Mouse (Mus musculus) mouse trophoblast stem cell (cell line): Measurements from ENCODE around the gene Cct5.

Experiments
- in situ Hi-C, 2 experiments: fragments of 300-500 bp; cut with MseI, MboI; formaldehyde crosslinking; loops; 2 replicates in 1 of 2; 3 replicates in 1 of 2; pipeline ENCODE4 v1.15.1; 2025

The Cct5 gene

GRCm38 (mm10) chr15:31601646-31602374, at the start of gene Cct5, which contains the start of gene Fam173b:
Gene Cct5, minus strand, starts transcription at chr15:31601804.
Gene Fam173b, plus strand, starts transcription at chr15:31601852.
- in situ Hi-C loops = no loop called here

GRCm38 (mm10) chr15:31650821-31651220, 49.2 kb upstream of the Cct5 start:
- in situ Hi-C loops = no loop called here

- in situ Hi-C loops = no loop called here
These were observed 48.1 kb upstream of the Cct5 start for GRCm38 (mm10) chr15:31649691-31650090.

GRCm38 (mm10) chr15:31647851-31648569, 46.4 kb upstream of the Cct5 start:
- in situ Hi-C loops = no loop called here

GRCm38 (mm10) chr15:31647225-31647624, 45.6 kb upstream of the Cct5 start:
- in situ Hi-C loops = no loop called here

- in situ Hi-C loops = no loop called here
These were observed 34.5 kb upstream of the Cct5 start for GRCm38 (mm10) chr15:31636091-31636595.

- in situ Hi-C loops = no loop called here
These were observed 33.0 kb upstream of the Cct5 start for GRCm38 (mm10) chr15:31634582-31634981.

GRCm38 (mm10) chr15:31632478-31632877, 30.9 kb upstream of the Cct5 start:
- in situ Hi-C loops = no loop called here

GRCm38 (mm10) chr15:31631396-31631858, 29.8 kb upstream of the Cct5 start:
- in situ Hi-C loops = no loop called here

GRCm38 (mm10) chr15:31629556-31629955, 28.0 kb upstream of the Cct5 start:
- in situ Hi-C loops = no loop called here

- in situ Hi-C loops = no loop called here
These were observed 26.6 kb upstream of the Cct5 start for GRCm38 (mm10) chr15:31628180-31628579.

GRCm38 (mm10) chr15:31627277-31628154, 25.9 kb upstream of the Cct5 start:
- in situ Hi-C loops = no loop called here

GRCm38 (mm10) chr15:31619521-31619920, 17.9 kb upstream of the Cct5 start:
- in situ Hi-C loops = no loop called here

GRCm38 (mm10) chr15:31617261-31617660, 15.7 kb upstream of the Cct5 start:
- in situ Hi-C loops = no loop called here

- in situ Hi-C loops = no loop called here
These were observed 13.1 kb upstream of the Cct5 start for GRCm38 (mm10) chr15:31614666-31615065.

- in situ Hi-C loops = no loop called here
These were observed 12.3 kb upstream of the Cct5 start for GRCm38 (mm10) chr15:31613826-31614453.

GRCm38 (mm10) chr15:31611976-31612375, 10.4 kb upstream of the Cct5 start:
- in situ Hi-C loops = no loop called here

GRCm38 (mm10) chr15:31611027-31611426, 9.4 kb upstream of the Cct5 start:
- in situ Hi-C loops = no loop called here

- in situ Hi-C loops = no loop called here
These were observed 5.2 kb upstream of the Cct5 start for GRCm38 (mm10) chr15:31606821-31607220.

GRCm38 (mm10) chr15:31603113-31603512, 1.5 kb upstream of the Cct5 start:
- in situ Hi-C loops = no loop called here

- in situ Hi-C loops = no loop called here
These were observed 822 bp upstream of the Cct5 start for GRCm38 (mm10) chr15:31602426-31602825.
